9 mouse cellular contexts compared by ENCODE assay signal in the genomic region with DNA sequence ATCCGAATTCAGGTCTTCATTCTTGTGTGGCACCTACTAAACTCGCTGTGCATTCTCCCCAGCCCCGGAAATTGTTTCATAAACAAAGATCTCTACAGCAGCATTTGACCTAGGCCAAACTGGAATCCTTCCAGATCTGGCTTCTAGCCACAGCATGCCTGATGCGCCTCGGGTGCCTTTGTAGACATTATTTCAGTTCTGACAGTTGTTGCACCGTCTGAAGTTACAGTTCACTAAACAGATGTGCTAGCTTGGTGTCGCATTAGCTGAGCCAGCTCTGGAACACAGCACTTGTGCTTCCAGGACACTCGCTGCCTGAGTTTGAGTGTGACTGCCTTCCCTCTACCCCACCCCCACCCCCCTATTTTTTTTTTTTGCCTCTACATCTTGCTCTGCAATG.
DNase-seq lines count a peak whose midpoint lies in the region.
"Had no signal": no experiment of that assay in that cellular context is flagged by ENCODE, and none has a peak within 500 bp of the region (broad histone marks: within the 10 kb centered on the region; RNA-seq: fewer than 3 reads in every experiment).

No protein-coding gene starts in this region.

- DNase-seq in gastrocnemius, postnatal 10 days: peak; percentile 9
- no peak for DNase-seq in gastrocnemius, postnatal 25 days
- DNase-seq in NIH3T3 (ENCODE audit: low read depth): peak; percentile 12
- DNase-seq in kidney, adult 9 months: peak; percentile 33
- DNase-seq in lung, postnatal 10 days: peak; percentile 56
- DNase-seq in ovary, adult 18-20 months (ENCODE audit: low spot score): no peak
- no peak for DNase-seq in urinary bladder, adult 18-20 months (ENCODE audit: low spot score in 2 of 2)
- DNase-seq: cerebellum, adult 11 months; cerebellum, postnatal 36 days had no signal

Comparison
In these comparisons a context has a peak if more than half of its experiments do, and no peak if none do; other contexts are left out.
1. DNase-seq: peak in gastrocnemius, postnatal 10 days (single experiment), NIH3T3 (single experiment), kidney, adult 9 months (single experiment) and lung, postnatal 10 days (single experiment); none in gastrocnemius, postnatal 25 days (single experiment), ovary, adult 18-20 months (single experiment) and urinary bladder, adult 18-20 months (0 of 2).